Mouse (Mus musculus) ZHBTc4 (cell line): ENCODE data around the gene BC037034.
A peak's percentile ranks its signal among the peaks of the same experiment; 100 is the strongest.

Experiments
- DNase-seq: peaks from one replicate; pipeline ENCODE4 v3.0.0-alpha.2; 2011; ENCODE audit warnings: low read depth, low spot score

The BC037034 gene

DNA sequence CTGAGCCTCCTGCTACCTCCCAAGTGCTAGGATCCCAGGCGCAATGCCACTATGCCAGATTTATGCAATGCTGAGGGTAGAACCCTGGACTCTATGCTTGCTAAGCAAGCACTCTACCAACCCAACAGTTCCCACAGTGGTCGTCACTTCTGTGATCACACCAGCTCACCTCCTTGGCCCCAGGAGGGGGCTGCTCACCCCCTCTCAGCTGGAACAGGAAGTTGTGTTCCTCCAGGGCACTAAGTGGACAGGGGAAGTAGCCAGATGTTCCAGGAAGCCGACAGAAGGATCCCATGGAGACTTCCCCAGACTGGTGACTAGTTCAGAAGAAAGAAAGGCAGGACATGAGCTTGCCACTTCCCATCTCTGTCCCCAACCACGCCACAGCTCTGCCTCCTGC, 1.8 kb downstream of the BC037034 start:
- no peak for DNase-seq

DNA sequence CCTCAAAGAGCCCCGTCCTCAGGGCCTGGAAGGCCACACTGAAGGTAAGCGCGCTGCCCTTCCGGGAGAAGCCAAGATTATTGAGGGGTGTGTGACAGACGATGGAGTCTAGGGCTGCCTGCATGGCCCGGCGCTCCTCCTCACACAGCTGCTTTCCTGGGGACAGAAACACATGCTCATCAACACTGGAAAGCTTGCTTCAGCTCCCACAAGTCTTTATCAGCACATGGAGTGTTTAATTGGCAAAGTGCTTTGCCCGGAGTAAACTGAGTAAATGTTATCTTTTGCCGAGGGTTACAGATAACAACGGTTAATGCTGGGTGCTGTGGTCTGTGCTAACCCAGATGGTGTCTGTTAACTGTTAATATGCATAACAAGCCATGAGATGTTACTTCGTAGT, 3.0 kb downstream of the BC037034 start:
- no peak for DNase-seq

- no peak for DNase-seq
Observed at GRCm38 (mm10) chr5:138260051-138260450, 3.8 kb downstream of the BC037034 start.

DNA sequence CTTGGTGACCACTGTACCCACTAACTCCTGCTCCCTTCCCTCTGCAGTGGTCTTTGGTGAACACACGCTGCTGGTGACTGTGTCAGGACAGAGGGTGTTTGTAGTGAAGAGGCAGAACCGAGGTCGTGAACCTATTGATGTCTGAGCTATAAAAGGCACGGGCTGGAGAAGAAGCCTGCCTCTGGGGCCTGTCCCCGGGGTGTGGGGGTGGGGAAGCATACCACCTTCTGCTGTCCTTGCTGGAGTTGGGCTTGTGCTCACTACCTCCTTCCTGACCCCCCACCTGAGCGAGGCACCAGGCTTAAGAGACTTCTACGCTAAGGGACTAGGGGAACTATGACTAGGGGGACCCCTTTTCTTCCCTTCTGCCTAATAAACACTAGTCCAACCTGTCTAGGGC, 4.8 kb downstream of the BC037034 start:
- DNase-seq = no peak

GRCm38 (mm10) chr5:138258542-138258941, 5.3 kb downstream of the BC037034 start:
- no peak for DNase-seq

DNA sequence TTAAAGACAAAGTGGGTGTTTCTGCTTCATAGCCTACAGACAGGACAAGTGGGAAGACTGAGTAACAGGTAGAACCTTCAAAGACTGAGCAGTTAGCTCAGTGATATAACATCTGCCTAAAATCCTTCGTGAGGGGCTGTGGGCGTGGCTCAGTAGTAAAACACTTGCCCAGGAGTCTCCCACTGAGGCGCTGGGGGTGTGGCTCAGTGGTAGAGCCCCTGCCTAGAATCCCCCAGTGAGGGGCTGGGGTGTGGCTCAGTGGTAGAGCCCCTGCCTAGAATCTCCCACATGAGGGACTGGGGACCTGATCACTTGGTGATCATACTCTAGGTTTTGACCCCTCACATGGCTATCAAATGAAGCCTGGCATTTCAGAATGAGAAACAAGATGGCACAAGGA, 5.8 kb downstream of the BC037034 start:
- DNase-seq = no peak

GRCm38 (mm10) chr5:138257585-138257978, 6.3 kb downstream of the BC037034 start:
- no peak for DNase-seq

- DNase-seq = no peak
Observed at GRCm38 (mm10) chr5:138256966-138257584, 6.8 kb downstream of the BC037034 start.

DNA sequence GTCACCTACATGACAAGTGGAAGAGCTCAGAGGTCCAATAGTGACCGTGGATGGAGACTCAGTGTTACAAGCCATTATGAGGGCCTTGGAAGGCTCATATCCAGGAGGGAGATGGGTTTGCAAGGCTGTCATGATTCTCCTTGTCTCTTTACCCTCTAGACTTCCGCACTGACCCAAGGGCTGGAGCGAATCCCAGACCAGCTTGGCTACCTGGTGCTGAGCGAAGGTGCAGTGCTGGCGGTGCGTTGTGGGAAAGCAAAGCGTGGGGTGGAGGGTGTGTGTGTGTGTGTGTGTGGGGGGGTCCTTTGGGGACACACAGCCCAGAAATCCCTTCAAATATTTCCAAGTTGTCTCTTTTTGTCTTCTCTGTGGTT, 7.8 kb downstream of the BC037034 start:
- DNase-seq = no peak

DNA sequence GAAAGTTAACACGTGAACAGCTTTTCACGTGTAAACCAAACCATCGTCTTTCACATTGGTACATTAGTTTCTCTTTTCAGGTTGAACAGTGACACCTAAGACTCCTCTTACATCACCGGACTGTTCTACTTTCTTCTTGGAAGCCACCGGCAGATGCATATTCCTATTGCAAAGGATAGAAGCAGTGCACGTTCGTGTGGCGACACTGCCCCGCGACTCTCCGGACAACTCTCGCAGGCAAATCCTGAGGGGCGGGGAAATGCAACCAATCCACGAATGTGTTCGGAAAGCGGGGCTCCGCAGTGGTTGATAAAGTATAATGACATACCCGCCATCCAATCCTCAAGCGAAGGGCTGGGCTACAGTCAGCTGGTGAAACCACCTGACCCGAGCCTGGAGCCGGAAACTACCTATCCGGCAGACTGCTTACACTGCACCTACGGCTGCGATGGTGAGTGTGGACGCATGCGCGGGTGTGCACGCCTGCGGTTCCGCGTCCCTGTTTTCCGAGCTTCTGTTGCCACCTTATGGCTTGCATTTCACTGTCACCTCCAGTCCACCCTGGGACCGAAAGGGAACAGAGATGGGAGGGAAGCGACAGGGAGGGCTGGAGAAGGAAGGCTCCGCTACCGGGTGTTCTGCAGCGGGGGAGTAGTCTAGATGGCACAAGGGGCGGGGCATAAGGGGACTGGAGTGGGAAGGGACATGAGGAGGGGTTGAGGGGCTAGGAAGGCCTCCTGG, 8.3 kb downstream of the BC037034 start, which contains the start of gene Lamtor4:
Lamtor4 (plus strand) TSS at position 130 of the 741 bp plus-strand sequence.
- peak; percentile 99 for DNase-seq

GRCm38 (mm10) chr5:138253061-138253460, 10.8 kb downstream of the BC037034 start:
- DNase-seq = peak; percentile 45

DNA sequence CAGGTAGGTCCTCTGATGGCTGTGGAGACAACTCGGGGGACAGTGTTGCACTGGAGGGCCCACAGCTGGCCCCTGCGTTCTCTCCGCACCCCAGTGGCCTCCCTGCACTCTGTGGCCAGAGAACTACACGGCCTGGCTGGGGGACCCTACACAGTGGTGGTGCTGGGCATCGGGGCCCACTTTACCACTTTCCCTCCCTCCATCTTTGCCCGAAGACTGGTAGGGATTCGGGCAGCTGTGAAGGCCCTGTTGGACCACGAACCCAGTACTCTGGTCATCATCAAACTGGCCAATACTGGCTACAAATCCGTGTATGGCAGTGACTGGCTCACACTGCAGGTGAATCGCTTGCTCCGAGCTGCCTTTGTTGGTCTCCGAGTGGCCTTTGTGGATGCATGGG, 12.7 kb downstream of the BC037034 start:
- no peak for DNase-seq

DNA sequence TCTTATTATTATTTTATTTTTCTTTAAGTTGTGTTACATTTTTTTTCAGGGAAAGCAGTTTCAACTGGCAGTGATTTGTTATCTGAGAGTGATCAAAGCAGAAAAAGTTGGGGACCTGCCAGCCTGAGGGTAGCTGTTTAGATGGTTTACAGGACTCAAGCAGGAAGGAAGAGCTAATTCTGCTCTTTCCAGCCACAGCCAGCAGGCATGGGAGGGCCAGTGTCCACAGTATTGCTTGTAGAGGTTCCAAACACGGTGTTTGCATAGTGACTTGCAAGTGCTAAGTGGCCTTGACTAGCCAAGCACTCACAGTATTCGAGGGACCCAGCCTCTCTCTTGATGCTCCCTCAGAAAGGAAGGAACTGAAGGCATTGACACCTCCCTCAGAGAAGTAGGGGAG, 22.3 kb downstream of the BC037034 start:
- no peak for DNase-seq

DNA sequence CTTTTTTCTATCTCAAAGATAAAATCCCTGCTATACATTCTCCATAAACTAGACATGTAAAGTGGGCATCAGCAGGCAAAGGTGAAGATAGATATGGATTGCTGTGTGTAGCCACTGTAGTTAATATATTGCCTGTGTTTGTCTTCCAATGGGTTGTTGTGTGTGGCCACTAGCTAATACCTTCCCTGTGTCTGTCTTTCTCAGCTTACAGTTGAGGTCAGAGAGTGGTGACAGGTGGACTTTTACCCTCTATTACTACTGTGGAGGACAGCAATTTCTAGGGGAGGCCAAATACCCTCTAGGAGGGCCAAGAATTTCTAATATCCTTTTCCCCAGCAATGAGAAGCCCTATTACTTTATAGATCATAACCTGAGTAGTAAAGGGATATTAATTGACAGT, 29.6 kb downstream of the BC037034 start:
- DNase-seq = no peak

DNA sequence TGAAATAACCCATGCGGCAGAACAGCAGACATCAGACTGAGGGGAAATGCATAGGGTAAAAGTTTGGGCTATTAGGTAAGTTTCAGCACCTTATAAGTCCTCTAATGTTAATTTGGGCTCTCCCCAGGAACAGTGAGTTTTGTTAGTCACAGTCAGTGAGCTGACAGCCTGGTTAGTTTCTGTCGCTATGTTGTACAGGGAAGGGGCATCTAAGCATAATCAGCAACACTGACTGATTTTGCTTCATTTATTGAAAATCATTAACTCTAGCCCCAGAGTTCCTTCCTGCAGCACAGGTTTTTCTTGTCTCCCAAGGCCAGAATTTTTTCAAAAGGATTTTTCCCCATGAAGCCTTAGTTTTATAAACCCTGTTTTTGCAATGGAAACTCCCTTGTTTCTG, 30.1 kb downstream of the BC037034 start:
- no peak for DNase-seq

GRCm38 (mm10) chr5:138229511-138229910, 34.3 kb downstream of the BC037034 start:
- no peak for DNase-seq

- DNase-seq = peak; percentile 83
Observed at GRCm38 (mm10) chr5:138228026-138228425, 35.8 kb downstream of the BC037034 start.

GRCm38 (mm10) chr5:138227367-138227766, 36.5 kb downstream of the BC037034 start:
- no peak for DNase-seq

GRCm38 (mm10) chr5:138226491-138226890, 37.3 kb downstream of the BC037034 start:
- no peak for DNase-seq

DNA sequence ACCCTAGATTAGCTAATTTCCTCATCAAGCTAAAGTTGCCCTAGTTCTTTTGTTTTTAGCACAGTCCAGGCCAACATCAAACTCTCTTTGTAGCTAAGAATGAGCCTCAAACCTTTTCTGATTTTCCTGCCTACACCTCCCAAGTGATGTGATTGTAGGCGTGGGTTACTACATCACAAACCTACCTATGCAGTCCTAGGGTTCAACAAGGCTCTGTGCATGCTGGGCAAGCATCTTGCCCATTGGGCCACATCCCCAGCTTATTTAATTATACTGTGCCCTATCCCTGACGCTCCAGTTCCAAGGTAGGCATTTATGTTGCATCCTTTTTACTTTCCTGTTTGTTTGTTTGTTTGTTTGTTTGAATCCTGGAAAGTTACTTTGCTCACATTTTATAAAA, 38.1 kb downstream of the BC037034 start, which contains the start of gene Nxpe5:
Nxpe5 (plus strand) TSS at position 199 of the 400 bp plus-strand sequence.
- no peak for DNase-seq

DNA sequence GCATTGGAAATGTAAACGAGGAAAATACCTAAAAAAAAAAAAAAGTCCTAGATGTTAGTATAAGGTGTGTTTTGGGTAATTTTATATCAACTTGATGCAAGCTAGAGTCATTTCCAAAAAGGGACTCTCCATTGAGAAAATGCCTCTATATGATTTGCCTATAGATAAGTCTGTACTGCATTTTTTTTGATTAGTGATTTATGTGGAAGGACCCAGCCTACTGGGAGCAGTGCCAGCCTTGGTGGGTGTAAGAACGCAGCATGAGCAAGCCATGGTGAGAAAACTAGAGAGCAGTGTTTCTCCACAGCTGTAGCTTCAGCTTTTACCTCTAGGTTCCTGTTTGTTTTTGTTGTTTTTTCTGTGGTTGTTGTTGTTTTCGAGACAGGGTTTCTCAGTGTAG, 40.5 kb downstream of the BC037034 start:
- DNase-seq = no peak

- peak; percentile 80 for DNase-seq
Observed at GRCm38 (mm10) chr5:138222111-138222510, 41.7 kb downstream of the BC037034 start.

- DNase-seq = no peak
Observed at GRCm38 (mm10) chr5:138219864-138220263, 44.0 kb downstream of the BC037034 start.
